Mouse (Mus musculus) lung, postnatal 0 days (tissue): ENCODE measurements around the gene Cd48.

Source experiments
- CTCF ChIP-seq: IDR thresholded peaks from 2 replicates; pipeline ENCODE4 v1.5.1; 2016; ENCODE audit warnings: antibody characterized with exemption, mild to moderate bottlenecking
- EP300 ChIP-seq: IDR thresholded peaks from 2 replicates; pipeline ENCODE4 v1.6.1; 2016; ENCODE audit warnings: antibody characterized with exemption, mild to moderate bottlenecking, control low read depth

DNA sequence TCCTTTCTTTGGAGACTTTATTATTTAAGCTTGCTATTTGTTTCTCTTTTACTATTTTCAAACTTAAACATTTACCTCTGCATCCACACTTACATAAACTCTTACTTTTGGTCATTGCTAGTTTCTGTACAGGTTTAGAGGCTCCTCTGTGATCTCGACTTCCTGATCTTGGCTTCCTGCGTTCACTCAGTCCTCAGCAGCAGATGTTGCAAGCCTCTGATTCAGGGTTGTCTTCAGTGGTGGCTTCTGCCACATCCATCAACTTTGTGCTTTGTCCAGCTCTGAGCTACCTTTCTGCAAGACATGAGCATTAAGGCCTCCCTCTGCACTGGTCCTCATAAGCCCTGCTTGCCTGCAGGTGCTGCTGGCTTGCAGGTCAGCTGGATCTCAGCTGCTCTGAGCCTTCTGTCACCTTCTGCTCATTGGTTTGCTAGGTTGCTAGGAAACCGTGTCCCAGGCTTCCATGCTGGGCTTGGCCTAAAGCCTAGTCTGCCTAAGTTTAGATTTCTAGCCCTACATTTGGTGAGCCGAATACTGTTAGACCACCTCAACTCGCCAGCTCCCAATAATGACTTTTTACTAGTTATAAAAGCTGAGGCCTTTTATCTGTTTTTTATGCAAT lies 8.8 kb upstream of the Cd48 start:
- TF ChIP-seq CTCF = no peak
- TF ChIP-seq EP300 = no peak
